Mouse (Mus musculus) granulocyte monocyte progenitor cell, adult 5-6 weeks (primary cell): ENCODE data around the gene Rab39. TPM values are rescaled to one million over a fixed set of nuclear protein-coding genes. Genes with fewer than 3 reads are reported as not detected.

ENCODE experiments used
- ATAC-seq: replicated peaks from 2 replicates; pipeline ENCODE4 v1.8.0; 2016; ENCODE audit warnings: mild to moderate bottlenecking, moderate TSS enrichment, inconsistent platforms; ENCODE audit not compliant: poor library complexity, severe bottlenecking
- total RNA-seq, 2 experiments: library from RNA; stranded (forward) in 1 of 2; stranded (reverse) in 1 of 2; fragments of 200-712, 200-1000 nt in 1 of 2; fragments of >200 nt in 1 of 2; fragmentation: Nextera tagmentation in 1 of 2; gene quantifications; 2 replicates each; pipeline ENCODE4 v1.2.3; 2014 to 2017

Gene Rab39
- total RNA-seq (2014; fragmentation: Nextera tagmentation), result 0.82 TPM in 1 of 2 replicates, not detected in the other
- 0.47 TPM in 1 of 2 replicates, not detected in the other for total RNA-seq (2017)

DNA sequence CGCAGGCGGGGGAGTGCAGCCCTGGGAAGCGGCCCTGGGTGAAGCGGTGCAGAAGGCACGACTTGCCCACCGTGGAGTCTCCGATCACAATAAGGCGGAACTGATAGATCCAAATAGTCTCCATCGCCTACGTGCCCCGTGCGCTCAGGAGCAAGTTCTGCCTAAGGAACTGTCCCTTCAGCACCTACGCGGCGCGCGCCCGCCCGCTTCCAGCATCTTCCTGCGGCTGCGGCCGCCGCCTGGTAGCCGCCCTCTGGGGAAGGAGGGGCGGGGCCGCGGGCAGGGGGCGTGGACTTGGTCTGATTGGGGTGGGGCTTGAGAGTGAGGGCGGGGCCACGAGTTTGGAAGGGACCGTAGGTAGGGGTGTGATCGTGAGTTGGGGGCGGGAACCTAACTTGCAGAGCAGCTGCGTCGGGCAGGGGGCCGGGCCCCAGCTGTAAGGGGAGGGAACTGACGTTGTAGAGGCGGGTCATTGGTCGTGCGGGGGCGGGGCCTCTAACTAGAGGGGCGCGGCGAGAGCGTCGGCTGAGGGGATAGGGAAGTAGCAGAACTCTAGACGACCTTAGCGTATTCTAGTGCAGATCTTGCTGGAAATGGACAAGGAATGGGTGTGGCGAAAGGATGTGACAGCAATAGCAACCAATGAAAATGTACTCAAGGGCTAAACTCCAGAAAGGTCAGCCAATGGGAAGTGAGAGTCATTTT, at the start of gene Rab39:
TSS of gene Rab39 (minus strand) at position 241 of the 705 bp plus-strand sequence.
- ATAC-seq, result peak; percentile 95

DNA sequence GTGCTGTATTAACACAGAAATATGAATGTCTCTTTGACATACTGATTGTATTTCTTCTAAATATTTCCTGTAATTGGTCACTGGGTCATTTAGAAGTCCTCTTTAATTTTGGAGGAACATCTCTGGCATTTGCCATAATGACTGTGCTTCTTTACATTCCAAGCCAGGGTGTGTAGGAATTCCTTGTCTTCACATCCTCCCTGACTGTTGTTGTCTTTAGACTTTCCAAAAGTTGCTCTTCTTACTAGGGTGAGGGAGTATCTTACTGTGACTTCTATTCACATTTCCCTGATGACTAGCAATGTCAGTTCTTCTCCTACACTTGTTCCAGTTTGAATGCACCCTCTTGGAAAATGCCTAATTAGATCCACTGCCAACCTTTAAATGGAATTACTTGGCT, 48.8 kb upstream of the Rab39 start:
- ATAC-seq, result no peak

DNA sequence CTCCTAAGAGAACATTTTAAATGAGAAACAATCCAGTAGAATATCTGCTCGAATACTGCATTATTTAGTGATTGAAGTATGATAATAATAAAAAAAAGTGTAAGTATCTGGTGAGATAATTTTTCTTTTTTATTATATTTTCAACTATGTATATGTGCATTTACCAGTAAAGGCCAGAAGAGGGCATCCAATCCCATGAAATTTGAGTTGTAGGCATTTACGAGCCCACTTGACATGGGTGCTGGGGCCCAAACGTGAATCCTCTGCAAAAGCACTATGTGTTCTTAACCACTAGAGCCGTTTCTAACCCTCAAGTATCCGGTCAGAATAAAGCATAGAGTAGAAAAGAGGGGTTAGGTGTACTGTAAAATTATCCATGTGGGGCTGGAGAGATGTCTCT, 44.9 kb upstream of the Rab39 start:
- ATAC-seq, result peak; percentile 35; the same call in 1 of the 2 replicates

DNA sequence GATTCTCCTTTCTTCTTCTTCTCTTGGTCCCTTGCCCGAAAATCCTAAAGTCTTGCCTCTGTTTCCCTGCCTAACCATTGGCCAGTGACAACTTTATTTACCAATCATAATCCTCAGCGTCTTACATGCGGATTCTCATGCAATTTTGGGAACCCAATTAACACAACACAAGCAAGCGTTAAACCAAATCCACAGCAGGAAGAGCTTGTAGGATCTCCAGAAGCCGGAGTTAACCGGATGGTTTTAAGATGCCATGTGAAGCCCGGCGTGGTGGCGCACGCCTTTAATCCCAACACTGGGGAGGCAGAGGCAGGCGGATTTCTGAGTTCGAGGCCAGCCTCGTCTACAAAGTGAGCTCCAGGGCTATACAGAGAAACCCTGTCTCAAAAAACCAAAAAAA, 44.4 kb upstream of the Rab39 start:
- no peak for ATAC-seq

DNA sequence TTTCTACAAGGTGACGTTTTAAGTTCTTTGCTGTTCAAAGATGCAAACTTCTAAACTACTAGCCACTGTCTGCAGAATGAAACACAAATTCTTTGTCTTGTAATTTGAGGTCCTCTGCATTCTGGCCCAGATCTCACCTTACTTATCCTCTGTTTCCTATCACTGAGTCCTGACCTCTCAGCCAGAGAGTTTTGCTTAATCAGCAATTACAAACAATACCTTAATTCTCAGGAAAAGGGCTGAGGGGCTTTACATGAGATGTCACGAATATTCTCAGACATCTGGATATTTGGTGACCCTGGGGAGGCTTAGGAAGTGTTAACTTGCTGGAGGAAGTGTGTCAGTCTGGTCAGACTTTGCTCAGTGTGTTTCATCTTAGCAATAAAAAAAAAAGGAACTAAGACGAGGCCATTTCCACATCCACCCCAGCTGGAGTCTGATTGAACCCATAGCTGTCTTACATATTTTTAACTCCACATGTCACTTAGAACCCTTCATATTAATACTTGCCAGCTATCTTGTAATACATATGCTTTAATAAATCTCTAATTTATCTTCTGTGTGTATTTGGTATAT, 34.9 kb upstream of the Rab39 start:
- peak; percentile 92 for ATAC-seq

DNA sequence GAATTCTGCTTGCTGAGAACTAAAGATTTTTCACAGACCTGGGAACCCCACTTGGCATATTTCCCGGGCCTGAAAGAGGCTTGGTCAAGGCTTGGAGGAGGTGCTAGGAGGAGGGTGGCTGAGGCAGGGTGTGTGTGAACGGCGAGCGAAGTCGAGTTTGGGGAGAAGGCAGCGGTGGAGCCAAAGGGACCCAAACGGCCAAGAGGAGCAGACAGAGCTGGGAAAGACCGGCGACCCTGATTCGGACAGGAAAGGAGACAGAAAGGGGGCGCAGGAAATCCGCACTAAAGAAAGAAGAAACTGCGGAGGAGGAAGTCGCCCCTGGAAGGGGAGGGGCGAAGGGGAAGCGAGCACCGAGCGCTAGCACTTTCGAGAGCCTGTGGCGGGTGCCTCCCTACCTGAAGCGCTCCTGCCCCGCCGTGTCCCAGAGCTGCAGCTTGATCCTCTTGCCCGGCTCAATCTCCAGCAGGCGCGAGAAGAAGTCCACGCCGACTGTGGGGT, 491 bp downstream of the Rab39 start:
- peak; percentile 46 for ATAC-seq

DNA sequence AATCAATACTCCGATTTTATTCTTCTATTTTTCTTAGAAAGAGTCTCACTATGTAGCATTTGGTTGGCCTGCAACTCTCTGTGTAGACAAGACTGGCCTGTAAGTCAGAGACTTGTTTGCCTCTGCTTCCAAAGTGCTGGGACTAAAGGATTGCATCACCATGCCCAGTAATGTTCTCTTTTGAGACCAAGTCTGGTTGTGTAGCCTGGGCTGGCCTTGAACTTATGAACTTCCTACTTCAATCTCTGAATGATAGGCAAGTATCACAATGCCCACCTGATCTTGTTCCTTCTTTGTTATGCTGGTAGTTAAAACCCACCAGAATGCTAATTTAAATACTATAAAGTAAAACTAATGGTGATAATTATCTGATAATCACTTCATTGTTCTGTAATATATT, 3.0 kb downstream of the Rab39 start:
- no peak for ATAC-seq

DNA sequence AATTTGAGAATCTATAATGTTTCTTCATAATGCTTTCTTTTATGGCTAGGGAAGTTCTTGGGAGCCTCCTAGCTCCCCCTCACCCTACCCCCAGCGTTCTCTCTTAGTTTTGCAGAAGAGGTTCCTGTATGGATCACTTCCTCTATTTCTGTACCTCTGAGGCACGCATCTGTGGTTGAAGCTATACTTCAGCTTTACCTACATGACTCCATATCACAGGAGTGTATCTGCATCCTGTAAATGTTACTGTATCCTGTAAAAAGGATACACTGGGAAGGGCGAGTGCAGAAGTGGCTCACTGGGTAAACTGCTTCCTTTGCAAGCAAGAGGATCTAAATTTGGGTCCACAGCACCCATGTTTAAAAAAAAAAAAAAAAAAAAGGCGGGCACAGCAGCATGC, 5.5 kb downstream of the Rab39 start:
- peak; percentile 98 for ATAC-seq

DNA sequence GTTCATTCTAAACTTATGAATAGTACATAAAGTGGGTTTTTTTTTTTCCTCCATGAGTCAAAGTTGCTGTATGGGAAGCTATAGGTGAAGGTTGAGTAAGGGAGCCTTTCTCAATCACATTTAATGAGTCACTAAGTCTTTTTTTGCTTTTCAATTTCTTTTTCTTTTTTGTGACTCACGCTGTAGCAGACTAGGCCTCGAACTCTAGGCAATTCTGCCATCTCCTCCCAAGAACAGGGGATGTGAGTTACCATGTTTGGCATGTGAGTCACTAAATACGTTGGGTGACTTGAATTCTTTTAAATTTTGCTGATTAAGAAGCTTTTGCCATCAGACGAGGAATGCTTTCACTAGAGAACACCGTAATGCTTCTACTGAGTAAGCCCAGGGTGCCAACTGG, 10.2 kb downstream of the Rab39 start:
- ATAC-seq, result no peak

DNA sequence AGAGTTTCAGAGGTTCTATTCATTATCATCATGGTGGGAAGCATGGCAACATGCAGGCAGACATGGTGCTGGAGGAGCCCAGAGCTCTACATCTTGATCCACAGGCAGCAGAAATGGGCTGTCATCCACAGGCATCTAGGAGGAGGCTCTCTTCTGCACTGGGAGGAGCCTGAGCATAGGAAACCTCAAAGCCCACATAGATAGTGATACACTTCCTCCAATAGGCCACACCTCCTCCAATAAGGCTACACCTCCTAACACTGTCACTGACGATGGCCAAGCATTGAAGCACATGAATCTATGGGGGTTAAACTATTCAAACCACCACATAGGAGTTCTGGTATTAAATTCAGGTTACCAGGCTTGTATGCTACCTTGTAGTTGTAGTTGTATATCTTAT, 12.3 kb downstream of the Rab39 start:
- ATAC-seq, result peak; percentile 100

DNA sequence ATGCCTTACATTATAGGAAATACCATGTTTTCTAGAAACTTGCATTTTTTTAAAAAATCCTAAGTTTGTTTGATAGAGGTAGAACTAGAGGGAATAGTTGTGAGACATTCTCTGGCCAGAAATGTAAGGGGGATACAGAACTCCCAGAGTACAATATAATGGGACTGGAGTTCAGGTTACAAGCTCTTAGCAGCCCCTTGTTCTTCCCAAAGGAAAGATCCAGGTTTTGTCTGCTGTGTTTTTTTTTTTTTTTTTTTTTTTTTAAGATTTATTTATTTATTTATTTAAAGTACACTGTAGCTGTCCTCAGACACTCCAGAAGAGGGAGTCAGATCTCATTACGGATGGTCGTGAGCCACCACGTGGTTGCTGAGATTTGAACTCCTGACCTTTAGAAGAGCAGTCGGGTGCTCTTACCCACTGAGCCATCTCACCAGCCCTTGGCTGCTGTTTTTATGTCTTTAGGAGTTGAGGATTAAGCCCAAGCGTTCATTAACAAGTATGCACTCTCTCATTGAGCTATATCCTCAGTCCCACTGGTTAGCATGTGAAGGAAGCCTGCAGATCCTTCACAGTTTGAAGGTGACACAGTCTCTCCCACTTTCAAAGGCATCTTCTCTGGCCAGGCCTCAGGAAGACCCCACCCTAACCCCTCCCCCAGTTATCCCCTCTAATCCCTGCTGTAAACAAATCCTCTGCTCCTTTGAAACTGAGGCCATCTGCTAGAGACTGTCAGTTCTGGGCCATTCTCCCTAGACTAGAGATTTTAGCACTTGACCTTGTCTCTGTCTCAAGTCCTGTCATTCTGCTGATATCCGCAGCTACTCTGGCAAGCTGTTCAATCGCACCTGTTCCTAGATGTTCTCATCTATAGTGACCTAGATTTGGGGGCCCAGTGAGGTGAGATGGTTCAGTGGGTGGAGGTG, 14.0 kb downstream of the Rab39 start:
- no peak for ATAC-seq

DNA sequence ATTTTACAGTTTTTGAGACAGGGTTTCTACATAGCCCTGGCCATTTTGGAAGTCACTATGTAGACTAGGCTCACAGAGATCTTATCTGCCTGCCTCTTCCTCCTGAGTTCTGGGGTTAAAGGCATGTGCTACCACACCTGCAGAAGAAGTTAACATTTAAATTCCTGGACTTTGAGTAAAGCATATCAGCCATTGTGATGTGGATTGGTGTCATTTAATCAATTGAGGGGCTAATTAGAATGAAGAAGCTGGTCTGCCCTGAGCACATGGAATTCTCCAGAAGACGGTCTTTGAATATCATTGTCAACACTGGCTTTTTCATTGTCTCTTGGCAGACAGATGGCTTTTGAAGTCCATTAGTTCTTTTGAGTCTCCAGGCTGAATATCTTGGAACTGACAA, 25.2 kb downstream of the Rab39 start:
- no peak for ATAC-seq

DNA sequence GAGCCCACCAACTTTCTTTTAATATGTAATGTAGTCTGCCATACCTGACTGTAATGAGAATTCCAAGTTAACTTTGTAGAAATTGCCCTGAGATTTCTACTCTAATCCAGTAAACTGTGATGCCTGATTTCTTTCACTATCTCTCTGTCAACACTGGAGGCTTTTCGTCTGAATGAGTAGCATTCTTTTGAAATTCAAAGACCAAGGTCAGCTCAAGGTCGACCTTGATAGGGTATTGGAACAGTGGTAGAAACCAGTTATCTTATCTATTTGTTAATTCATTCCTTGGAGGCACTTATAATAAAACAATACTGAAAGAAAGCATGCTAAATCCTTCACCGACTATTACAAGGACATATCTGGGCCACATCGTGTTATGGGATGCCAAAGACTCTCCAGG, 29.1 kb downstream of the Rab39 start:
- ATAC-seq, result no peak

DNA sequence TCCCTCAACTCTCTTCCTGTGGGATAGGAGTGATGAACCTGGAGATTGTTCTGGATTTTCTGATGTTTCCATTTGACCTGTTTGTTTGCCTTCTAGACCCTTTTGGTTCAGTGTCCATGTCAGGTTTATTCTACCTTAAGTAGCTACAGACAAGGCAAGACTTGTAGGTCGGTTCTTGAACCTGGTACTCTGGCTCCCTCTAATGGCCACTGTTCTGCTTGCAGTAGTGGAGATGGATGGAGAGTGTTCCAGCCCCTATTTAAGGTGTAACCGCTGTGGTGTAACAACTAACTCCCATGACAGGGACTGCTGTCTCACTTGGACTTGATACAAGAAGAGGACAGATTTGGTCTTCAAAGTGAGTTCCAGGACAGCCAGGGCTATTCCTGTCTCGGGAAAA, 32.5 kb downstream of the Rab39 start:
- ATAC-seq, result peak; percentile 95

DNA sequence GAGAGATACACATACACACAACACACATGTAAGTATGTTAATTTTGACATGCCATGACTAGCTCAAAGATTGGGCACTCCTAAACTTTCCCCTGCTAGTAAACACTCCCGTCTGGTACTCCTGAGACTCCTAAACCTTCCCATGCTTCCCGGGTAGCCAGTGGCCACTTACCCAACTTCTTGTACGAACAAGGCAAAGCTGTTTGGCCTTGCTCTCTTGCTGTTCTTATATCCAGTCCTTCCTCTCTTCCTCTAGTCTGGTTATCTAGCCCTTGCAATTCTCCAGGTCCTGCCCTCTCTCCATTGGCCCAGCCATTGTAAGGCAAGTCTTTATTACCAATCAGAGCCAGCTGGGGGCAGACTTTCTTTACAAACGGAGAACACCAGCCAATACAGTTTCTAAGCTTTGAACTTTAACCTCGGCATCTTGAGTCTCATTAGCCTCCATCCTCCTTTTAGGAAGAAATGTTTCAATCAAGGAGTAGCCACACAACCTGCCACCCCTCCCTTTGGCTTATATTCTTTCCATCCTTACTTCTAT, 36.3 kb downstream of the Rab39 start, which contains the start of gene Cul5:
TSS of gene Cul5 (minus strand) at position 335 of the 540 bp plus-strand sequence.
- ATAC-seq, result peak; percentile 50

DNA sequence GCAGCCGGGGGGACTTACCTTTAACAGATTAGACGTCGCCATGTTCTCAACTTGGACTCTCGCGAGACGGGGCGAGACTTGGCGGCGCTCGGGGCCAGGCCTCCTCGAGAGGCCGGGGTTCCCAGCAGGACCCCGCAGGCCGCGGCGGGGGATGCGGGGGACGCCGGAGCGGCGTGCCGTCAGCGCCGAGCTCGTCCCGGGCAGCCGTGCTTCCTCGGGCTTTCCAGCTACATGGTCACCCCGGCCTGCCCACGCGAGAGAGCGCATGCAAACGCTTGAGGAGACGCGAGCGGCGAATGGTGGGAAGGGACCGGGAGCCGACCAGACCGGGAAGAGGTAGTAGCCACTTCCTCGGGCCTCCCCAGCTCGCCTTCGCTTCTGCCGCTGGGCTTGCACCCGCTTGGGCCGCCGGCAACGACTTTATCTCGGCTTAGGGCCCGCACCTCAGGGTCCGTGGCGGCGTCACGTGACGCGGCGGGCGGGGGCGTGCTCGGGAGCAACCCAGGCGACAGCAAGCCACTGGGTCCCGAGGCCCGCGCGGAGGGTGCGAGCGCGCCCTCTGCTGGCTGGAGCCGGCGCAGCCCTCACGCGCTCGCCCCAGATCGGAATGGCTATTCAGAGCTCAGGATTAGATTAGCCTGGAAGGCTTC, 38.9 kb downstream of the Rab39 start:
- peak; percentile 90 for ATAC-seq

DNA sequence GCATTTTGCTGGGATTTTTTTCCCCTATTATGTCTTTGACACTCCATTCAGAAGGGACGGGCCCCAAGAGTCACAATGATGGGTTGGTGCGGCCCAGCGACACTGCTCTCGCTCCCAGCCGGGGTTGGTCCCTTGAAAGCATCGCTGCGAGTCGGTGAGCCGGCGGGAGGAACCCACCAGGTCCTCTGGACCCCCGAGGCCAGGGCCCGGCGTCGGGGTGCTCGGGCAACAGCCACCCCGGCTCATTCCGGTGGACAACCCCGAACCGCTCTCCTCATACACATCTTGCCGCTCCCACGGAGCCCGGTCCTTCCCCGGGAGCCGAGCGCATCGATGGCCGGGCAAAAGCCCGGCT, 39.4 kb downstream of the Rab39 start:
- ATAC-seq, result peak; percentile 35

DNA sequence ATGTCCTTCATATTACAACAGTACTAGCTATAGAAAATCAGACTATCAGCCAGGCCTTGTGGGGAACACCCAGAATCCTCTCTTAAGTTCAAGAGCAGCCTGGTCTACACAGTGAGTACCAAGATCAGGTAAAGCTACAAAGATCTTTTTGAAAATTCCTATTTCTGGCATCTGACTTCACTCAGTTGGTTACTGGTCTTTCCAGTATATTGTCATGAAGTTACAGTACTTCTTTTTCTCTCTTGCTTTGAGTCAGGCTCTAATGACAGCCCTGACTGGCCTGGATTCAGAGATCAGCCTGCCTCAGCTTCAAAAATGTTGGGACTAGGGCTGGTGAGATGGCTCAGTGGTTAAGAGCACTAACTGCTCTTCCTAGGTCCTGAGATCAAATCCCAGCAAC, 40.6 kb downstream of the Rab39 start:
- ATAC-seq, result no peak

DNA sequence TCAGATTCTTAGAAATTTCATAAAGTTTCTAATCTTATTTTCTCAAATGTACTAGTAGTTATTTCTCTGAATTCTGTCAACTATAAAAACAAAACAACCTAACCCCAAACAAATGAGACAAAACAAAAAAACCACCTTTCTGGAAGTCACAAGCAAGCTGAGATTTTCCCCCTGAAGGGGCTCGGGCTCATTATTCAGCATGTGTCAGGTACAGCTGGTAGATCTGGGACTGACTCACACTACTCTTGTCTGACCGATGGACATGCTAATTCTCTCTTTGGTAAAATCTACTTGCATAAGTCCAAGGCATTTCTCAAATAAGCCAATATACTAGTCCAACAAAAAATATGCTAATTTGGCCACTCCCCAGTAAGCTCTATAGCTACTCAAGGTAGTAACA, 41.2 kb downstream of the Rab39 start:
- no peak for ATAC-seq

DNA sequence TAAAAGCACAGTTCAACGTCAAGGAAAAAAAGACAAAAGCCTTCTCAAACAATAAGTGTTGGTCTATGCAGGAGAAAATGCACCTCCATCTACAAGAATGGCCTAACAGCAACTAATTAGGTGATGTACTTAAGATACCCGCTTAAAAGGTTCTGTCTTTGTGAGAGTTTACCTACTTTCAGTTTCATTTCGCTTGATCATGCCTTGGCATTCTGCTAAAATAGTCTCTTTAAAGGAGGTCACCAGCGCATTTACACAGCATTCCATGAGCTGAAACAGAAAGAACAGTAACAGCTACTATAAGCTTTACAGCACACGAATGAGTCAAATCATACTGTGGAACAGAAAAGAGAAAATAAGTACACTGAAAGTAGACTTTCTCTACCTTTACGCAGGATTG, 71.2 kb downstream of the Rab39 start:
- no peak for ATAC-seq
